Mouse (Mus musculus) heart, embryonic 11.5 days (tissue): ENCODE results near the gene Brcc3. TPM values are rescaled to one million over a fixed set of nuclear protein-coding genes. Genes with fewer than 3 reads are reported as not detected.

ENCODE experiments used
- ATAC-seq: fragments of 200-750 bp; cut with Nextera tagmentation; replicated peaks from 2 replicates; pipeline ENCODE4 v1.8.0; 2017; ENCODE audit warnings: moderate library complexity; ENCODE audit not compliant: insufficient number of reproducible peaks, low FRiP score, low TSS enrichment
- H3K27ac ChIP-seq: fragments of 300-500 bp; sonication (generic); 2 replicates; pipeline ENCODE4 v1.5.1; 2014; ENCODE audit warnings: mild to moderate bottlenecking, low read depth, low read length
- H3K27me3 ChIP-seq: fragments of 300-500 bp; sonication (generic); 2 replicates; pipeline ENCODE4 v1.6.1; 2014; ENCODE audit warnings: mild to moderate bottlenecking, low read length, mixed read lengths; ENCODE audit not compliant: control insufficient read depth, insufficient read depth
- H3K36me3 ChIP-seq: fragments of 300-500 bp; sonication (generic); 2 replicates; pipeline ENCODE4 v1.6.1; 2014; ENCODE audit warnings: mild to moderate bottlenecking, low read length, moderate library complexity, mixed read lengths; ENCODE audit not compliant: control insufficient read depth, insufficient read depth
- H3K4me1 ChIP-seq: fragments of 300-500 bp; sonication (generic); 2 replicates; pipeline ENCODE4 v1.6.1; 2014; ENCODE audit warnings: low read length; ENCODE audit not compliant: control insufficient read depth, insufficient read depth
- H3K4me2 ChIP-seq: fragments of 300-500 bp; sonication (generic); 2 replicates; pipeline ENCODE4 v1.6.1; 2014; ENCODE audit warnings: mild to moderate bottlenecking, moderate library complexity
- H3K4me3 ChIP-seq: fragments of 300-500 bp; sonication (generic); 2 replicates; pipeline ENCODE4 v1.5.1; 2014; ENCODE audit warnings: low read depth, low read length
- H3K9ac ChIP-seq: fragments of 300-500 bp; sonication (generic); 2 replicates; pipeline ENCODE4 v1.6.1; 2014; ENCODE audit warnings: mild to moderate bottlenecking, low read depth, low read length, moderate library complexity
- H3K9me3 ChIP-seq: fragments of 300-500 bp; sonication (generic); replicated peaks from 2 replicates; pipeline ENCODE4 v1.6.1; 2016; ENCODE audit warnings: low read length; ENCODE audit not compliant: control insufficient read depth
- WGBS: fragments of 180-500 bp; shearing (Covaris S2); extraction: QIAGEN DNeasy Blood & Tissue Kit; methylation state at CpG from one replicate; pipeline ENCODE4 v1.1.7; 2014; ENCODE audit not compliant: insufficient replicate concordance; 5-methylcytosine and 5-hydroxymethylcytosine counted together
- polyA plus RNA-seq: library from polyadenylated mRNA; unstranded; fragments of >200 nt; fragmentation: Nextera tagmentation; extraction: Ambion mirVana; gene quantifications from 2 replicates; pipeline ENCODE4 v1.2.1, GENCODE M21; 2014

Gene Brcc3
- polyA plus RNA-seq = 51.8 and 53.1 TPM in 2 replicates

DNA sequence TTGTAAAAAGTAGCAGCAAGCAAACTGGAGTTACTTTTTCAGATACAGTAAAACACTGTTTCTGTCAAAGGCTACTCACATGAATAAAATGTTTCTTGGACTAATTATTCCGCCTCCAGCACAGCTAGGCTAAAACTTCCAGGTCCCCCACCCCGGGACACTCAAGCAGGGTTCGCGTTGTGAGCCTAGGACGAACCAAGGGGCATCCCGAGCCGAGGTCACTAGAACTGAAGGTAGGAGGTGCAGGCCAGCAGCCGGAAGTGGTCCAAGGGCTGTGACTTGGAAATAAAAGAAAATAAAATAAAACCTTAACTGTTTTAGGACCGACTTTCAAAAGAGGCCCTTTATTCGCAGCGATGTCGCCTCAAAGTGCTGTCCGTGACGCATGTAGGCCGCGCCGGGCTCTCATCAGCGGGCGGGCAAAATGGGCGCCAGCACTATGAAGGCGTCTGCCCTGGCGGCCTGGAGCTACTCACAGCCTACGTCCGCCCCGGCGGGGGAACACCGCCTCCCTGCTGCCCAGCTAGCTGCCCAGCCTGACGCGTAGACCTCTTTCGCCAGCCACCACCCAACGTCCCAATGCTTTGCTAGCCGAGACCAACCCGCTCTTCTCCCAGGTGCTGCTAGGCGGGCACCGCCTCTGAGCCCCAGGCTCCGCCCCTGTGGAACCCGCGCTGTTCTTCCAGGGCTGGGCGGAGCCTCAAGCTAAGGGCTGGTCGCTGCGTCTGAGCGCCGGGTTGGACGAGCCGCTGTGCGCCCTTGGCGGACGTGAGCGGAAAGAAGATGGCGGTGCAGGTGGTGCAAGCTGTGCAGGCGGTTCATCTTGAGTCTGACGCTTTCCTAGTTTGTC is at the start of gene Brcc3, which contains the start of the genes Cmc4 and Mtcp1:
Gene Brcc3, plus strand, starts transcription at position 693 of the 850 bp plus-strand sequence.
Gene Cmc4, minus strand, starts transcription at position 649 of the 850 bp plus-strand sequence.
Gene Mtcp1, minus strand, starts transcription at position 653 of the 850 bp plus-strand sequence.
- no peaks in the 10 kb centered on the region for H3K4me1 ChIP-seq
- 17% methylated on average over 51 of the region's 52 CpGs for WGBS
- no peaks in the 10 kb centered on the region for H3K9me3 ChIP-seq
- H3K27ac ChIP-seq = peak within 1 kb of the TSS; percentile 91
- H3K4me3 ChIP-seq = peak within 1 kb of the TSS; percentile 55
- peak; percentile 100 for ATAC-seq
- H3K27me3 ChIP-seq = no peaks in the 10 kb centered on the region
- no peaks in the 10 kb centered on the region for H3K36me3 ChIP-seq
- H3K9ac ChIP-seq = peak within 1 kb of the TSS; percentile 77
- H3K4me2 ChIP-seq = peak within 1 kb of the TSS; percentile 63

DNA sequence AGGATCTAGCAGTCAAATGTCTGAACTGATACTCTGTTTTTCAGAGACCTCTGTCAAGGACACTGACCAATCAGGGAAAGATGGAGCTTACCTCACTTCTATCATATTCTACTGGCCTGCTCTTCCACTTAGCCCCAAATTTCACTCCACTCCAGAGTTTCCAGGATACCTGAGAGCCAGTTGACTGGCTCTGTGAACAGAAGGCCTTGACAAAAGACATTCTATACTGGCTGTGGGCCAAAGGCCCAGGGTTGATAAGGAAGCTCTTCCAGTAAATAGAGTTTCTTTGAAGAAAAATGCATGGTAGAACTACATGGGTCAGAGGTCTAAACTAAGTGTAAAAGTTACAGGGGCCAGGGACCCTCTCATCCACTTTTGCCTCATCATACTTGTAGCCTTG is 46.2 kb upstream of the Brcc3 start:
- no peaks in the 10 kb centered on the region for H3K36me3 ChIP-seq
- no peaks in the 10 kb centered on the region for H3K4me1 ChIP-seq
- ATAC-seq = no peak
- H3K4me2 ChIP-seq = no peak overlapping the region
- no peak overlapping the region for H3K4me3 ChIP-seq
- H3K27me3 ChIP-seq = no peaks in the 10 kb centered on the region
- H3K9ac ChIP-seq = no peak overlapping the region
- no peaks in the 10 kb centered on the region for H3K9me3 ChIP-seq
- no peak overlapping the region for H3K27ac ChIP-seq

DNA sequence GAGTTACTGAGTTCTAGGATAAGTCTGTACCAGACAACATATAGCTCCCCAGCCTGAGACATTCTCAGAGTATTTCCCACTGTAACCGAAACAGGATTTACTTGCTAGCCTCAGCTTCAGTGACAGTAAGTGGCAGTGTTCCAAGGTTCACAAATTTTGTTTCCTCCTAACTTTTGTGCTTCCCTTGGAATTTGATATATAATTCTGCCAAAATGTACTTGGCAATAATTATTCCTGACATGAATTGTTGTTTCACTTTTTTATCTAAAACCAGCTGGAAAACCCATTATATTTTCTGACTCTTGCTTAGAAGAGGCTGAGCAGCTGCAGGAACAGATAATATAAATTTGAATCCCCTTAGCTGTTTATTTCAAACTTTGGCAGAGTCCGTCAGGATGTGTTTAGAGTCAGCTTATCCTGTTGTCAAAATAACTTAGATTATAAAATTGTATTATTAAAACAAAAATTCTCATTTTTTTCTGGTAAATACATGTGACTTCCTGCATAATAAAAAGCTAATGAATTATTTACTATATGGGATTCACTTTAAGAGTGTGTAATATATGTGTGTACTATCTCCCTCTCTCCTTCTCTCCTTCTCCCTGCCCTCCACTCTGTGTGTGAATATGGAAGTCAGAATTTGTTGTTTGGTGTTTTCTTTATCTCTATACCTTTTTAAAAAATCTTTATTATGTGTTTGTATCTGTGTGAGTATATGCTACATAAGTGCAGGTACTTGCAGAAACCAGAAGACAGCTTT is 43.6 kb upstream of the Brcc3 start:
- Histone ChIP-seq H3K36me3 (no peaks in the 10 kb centered on the region), H3K9ac (no peak overlapping the region), H3K27me3 (no peaks in the 10 kb centered on the region), H3K27ac (no peak overlapping the region), H3K9me3 (no peaks in the 10 kb centered on the region), H3K4me1 (no peaks in the 10 kb centered on the region), H3K4me3 (no peak overlapping the region), H3K4me2 (no peak overlapping the region)
- 61% methylated on average over 2 of the region's 2 CpGs for WGBS
- no peak for ATAC-seq

DNA sequence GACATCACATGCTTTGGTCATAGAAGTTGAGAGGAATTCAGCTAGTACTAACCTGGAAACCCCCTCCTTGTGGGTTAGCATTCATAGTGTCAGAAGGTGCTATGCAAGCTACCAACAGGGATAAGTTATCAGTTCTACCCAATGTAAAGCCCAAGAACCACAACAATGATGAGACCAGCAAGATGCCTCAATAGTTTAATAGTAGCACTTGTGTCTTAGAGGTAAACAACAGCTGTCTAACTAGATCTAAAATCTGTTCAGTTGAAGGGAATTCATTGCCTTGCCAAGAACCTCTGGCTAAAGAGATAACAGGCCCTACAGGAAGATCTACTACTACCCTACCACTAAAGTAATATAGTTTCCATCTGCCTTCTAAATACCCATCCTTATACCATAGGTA is 39.6 kb upstream of the Brcc3 start:
- Histone ChIP-seq H3K36me3 (no peaks in the 10 kb centered on the region), H3K27ac (no peak overlapping the region), H3K4me1 (no peaks in the 10 kb centered on the region), H3K9ac (no peak overlapping the region), H3K9me3 (no peaks in the 10 kb centered on the region), H3K4me3 (no peak overlapping the region), H3K4me2 (no peak overlapping the region), H3K27me3 (no peaks in the 10 kb centered on the region)
- ATAC-seq = no peak

DNA sequence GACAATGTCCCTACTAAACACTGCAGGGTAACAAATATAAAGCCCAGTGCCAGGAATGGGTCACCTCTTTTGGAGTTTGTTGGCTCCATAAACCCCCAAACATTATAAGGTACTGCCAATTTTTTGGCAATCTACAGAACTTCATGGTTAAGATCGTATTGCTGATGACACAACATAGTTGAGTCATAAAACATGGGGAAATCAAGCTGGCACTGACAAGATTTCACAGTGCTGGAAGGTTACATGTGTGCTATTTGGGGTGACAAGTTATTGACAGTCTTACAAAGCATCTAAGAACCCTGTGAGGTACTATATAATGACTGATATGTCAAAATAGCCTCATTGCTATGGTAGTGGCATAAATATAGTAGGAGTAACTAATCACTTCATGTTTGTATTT is 35.3 kb upstream of the Brcc3 start:
- ATAC-seq = no peak
- H3K36me3 ChIP-seq = no peaks in the 10 kb centered on the region
- H3K4me3 ChIP-seq = no peak overlapping the region
- no peaks in the 10 kb centered on the region for H3K27me3 ChIP-seq
- H3K4me2 ChIP-seq = no peak overlapping the region
- H3K9me3 ChIP-seq = no peaks in the 10 kb centered on the region
- no peak overlapping the region for H3K27ac ChIP-seq
- no peaks in the 10 kb centered on the region for H3K4me1 ChIP-seq
- 72% methylated on average over 1 of the region's 1 CpGs for WGBS
- no peak overlapping the region for H3K9ac ChIP-seq

DNA sequence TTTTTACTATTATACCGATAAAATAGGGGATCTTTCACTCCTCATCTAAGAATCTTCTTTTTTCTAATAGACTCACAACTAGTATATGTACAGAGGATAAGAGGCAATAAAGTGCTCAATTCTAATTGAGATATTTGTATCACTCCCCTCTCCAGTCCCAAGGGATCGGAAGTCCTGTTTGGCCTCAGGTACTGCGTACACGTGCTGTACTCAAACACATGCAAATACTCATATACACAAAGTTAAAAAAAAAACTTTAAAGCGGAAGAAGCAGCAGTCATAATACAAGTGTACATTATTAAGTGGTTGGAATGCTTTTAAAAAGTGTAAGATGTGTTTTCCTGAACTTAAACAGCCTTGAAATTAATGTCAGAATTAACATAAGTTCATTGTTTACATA is 34.7 kb upstream of the Brcc3 start:
- Histone ChIP-seq H3K4me2 (peak overlapping the region; percentile 57), H3K27me3 (no peaks in the 10 kb centered on the region), H3K27ac (peak overlapping the region; percentile 93; the same call in 1 of the 2 replicates), H3K4me1 (no peaks in the 10 kb centered on the region), H3K36me3 (no peaks in the 10 kb centered on the region), H3K4me3 (peak overlapping the region; percentile 51; the same call in 1 of the 2 replicates), H3K9me3 (no peaks in the 10 kb centered on the region), H3K9ac (no peak overlapping the region)
- no peak for ATAC-seq
- 72% methylated on average over 5 of the region's 5 CpGs for WGBS

DNA sequence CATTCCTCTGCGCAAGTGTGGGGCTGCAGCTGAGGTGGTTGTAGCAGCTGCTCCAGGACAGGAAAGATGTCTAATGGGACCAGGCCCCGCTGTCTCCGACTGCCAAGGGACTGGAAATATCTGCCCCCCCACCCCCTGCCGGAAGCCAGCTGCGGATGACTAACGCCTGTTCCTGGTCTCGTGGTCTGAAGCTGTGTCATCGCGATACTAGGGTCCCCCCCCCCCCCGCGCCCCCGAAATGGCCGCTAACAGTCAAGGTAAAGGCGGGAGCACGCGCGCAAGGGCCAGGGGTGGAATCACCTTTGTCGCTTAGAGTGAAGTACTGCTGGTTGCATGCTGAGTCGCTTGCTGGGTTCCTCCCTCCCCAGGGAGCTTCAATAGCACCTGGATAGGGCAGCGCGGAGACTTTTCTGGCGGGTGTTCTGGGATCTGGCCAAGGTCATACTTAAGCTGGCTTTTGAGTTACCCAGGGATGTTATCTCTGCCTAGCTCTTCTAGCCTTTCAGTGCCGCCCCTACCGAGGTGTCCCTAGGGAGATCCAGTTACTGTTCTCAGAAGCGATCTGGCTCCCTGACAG is 34.1 kb upstream of the Brcc3 start, which contains the start of the genes Fundc2 and F8:
Gene Fundc2, plus strand, starts transcription at position 205 of the 577 bp plus-strand sequence.
Gene F8, minus strand, starts transcription at position 421 of the 577 bp plus-strand sequence.
- H3K27ac ChIP-seq = peak within 1 kb of the TSS; percentile 93
- H3K9me3 ChIP-seq = no peaks in the 10 kb centered on the region
- 15% methylated on average over 18 of the region's 25 CpGs for WGBS
- peak within 1 kb of the TSS; percentile 77 for H3K9ac ChIP-seq
- H3K27me3 ChIP-seq = no peaks in the 10 kb centered on the region
- H3K4me1 ChIP-seq = no peaks in the 10 kb centered on the region
- no peaks in the 10 kb centered on the region for H3K36me3 ChIP-seq
- peak; percentile 89 for ATAC-seq
- H3K4me2 ChIP-seq = peak within 1 kb of the TSS; percentile 57
- peak within 1 kb of the TSS; percentile 51 for H3K4me3 ChIP-seq

DNA sequence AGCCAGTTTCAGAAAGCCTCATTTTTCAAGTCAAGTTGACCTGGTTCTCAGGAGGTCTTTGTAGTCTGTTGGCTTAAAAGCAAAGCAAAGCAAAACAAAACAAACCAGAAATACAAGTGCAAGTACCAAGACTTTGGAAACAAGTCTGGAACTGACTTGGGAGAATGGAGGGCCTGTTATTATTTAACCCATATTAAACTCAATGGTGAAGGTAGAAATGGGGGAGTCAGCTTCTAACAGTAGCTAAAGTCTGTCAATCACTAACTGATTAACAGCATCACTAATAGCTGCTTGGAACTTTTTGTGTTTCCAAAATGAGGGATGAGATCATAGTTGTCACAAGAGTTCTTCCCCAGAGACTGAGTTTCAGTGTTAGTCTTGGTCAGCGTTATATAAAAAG is 17.0 kb upstream of the Brcc3 start:
- no peak overlapping the region for H3K9ac ChIP-seq
- no peak for ATAC-seq
- H3K4me3 ChIP-seq = no peak overlapping the region
- no peak overlapping the region for H3K27ac ChIP-seq
- 88% methylated on average over 1 of the region's 1 CpGs for WGBS
- H3K36me3 ChIP-seq = 0 out of 2 replicates have a peak, but pooled peaks cover 2% of the 10 kb centered on the region
- H3K9me3 ChIP-seq = no peaks in the 10 kb centered on the region
- no peaks in the 10 kb centered on the region for H3K27me3 ChIP-seq
- H3K4me2 ChIP-seq = no peak overlapping the region
- H3K4me1 ChIP-seq = no peaks in the 10 kb centered on the region
